Mouse (Mus musculus) C2C12 (cell line): ENCODE measurements around the gene Abcg5.

Source experiments
- CEBPB ChIP-seq: IDR thresholded peaks from one replicate; pipeline ENCODE4 v1.6.1; 2011; ENCODE audit warnings: low read depth, mild to moderate bottlenecking, control low read depth, moderate library complexity
- CTCF ChIP-seq: IDR thresholded peaks from one replicate; pipeline ENCODE4 v1.5.1; 2011; ENCODE audit not compliant: control insufficient read depth, insufficient read depth, insufficient read length
- FOSL1 ChIP-seq: IDR thresholded peaks from one replicate; pipeline ENCODE4 v1.8.0; 2011; ENCODE audit warnings: mild to moderate bottlenecking, low read length; ENCODE audit not compliant: poor library complexity, insufficient read depth, severe bottlenecking
- MAX ChIP-seq: IDR thresholded peaks from one replicate; pipeline ENCODE4 v1.6.1; 2011; ENCODE audit warnings: mild to moderate bottlenecking, control low read depth
- MYOD1 ChIP-seq: IDR thresholded peaks from one replicate; pipeline ENCODE4 v1.6.1; 2011; ENCODE audit warnings: low read depth; ENCODE audit not compliant: control insufficient read depth, insufficient read length
- MYOG ChIP-seq: IDR thresholded peaks from one replicate; pipeline ENCODE4 v1.6.1; 2011; ENCODE audit not compliant: control insufficient read depth, insufficient read length; ENCODE audit errors: extremely low read depth
- USF1 ChIP-seq: IDR thresholded peaks from one replicate; pipeline ENCODE4 v1.6.1; 2011; ENCODE audit warnings: low read depth, mild to moderate bottlenecking, control low read depth, moderate library complexity

- TF ChIP-seq CTCF (no peak), MYOG (no peak), MYOD1 (no peak), FOSL1 (no peak), MAX (no peak), CEBPB (no peak), USF1 (no peak)
These were observed 15.0 kb downstream of the Abcg5 start for GRCm38 (mm10) chr17:84667848-84668247.
